Mouse (Mus musculus) mouse embryonic stem cell (cell line): Measurements from ENCODE around the gene Plcxd3.

ENCODE experiments used
- in situ Hi-C, 2 experiments: fragments of 300-500 bp; cut with MboI; formaldehyde crosslinking; loops; 1 replicate in 1 of 2; 3 replicates in 1 of 2; pipeline ENCODE4 v1.14.3; 2019 to 2020; ENCODE audit warnings: low sequenced_read_pairs in 2 of 2, low pct_unique_long_range_greater_than_20kb in 1 of 2, mixed read lengths in 1 of 2; ENCODE audit not compliant: unreplicated experiment in 1 of 2

Gene Plcxd3

DNA sequence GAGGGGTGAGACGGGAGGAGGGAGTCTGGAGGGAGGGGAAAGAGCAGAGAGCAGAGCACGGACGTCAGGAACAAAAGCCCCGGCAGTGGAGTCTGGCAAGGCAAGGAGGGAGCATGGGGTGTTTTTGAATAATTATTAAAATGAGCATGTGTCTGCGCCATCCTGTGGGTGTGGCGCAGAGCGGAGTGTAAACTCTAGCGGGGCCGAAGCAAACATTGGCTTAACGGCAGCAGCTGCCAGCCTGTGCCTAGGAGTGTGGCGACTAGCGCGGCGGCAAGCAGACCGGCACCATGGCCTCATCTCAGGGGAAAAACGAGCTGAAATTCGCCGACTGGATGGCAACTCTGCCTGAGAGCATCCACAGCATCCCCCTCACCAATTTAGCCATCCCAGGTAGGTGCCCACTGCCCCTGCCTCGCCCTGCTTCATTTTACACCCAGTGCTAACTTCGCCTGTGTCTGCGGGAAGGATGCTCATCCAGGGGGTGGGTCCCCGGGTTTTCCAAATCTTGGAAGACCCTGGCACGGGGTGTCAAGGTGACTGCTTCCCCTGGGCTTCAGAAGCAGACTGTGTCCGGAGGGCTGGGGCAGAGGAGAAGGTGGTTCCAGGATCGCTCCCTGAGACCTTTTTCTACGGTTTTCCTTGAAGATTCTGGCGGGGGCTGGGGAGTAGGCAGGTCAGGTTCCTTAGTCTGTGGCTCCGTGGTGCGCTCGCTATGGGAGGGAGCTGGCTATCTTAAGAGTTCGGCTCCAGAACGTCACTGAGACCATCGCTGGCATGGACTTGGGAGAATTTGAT is at the start of gene Plcxd3:
Gene Plcxd3 (plus strand): TSS at position 69 of the 798 bp plus-strand sequence.
- in situ Hi-C loops, result no loop called here

DNA sequence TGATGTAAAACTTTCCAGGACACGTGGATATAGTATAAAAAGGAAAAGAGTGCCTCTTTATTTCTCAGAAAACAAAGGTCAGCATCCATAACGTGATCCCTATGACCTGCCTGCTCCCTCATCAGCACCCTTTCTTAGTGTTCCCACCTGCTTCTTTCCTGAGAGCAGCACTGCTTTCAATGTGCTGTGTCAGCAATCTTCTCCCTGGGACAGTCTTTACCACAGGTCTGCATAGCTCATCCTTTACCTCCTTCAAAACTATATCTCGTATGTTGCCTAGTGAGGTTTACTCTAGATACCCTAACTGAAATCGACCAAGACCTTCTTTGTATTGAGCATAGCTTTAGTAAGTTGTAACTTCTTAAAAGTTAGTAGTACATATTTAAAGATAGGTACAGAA is 43.4 kb upstream of the Plcxd3 start:
- in situ Hi-C loops, result no loop called here

DNA sequence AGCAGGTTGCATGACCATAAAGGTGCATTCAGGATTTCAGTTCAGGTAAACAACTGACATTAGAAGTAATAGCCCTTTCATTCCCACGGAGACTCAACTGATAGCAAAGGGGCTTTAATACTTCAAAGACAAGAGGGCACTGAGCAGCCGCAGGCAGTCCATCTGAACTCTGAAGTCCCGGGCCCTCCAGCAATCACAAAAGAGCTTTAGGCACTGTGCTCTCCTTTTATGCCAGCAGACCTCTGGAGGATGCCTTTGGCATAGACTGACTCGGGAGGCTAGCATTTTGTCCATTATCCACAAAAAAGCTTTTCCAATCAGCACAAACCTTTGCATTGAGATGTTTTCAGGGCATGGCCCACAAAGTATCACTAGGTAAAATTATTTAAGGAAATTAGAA is 33.7 kb upstream of the Plcxd3 start:
- in situ Hi-C loops, result no loop called here

DNA sequence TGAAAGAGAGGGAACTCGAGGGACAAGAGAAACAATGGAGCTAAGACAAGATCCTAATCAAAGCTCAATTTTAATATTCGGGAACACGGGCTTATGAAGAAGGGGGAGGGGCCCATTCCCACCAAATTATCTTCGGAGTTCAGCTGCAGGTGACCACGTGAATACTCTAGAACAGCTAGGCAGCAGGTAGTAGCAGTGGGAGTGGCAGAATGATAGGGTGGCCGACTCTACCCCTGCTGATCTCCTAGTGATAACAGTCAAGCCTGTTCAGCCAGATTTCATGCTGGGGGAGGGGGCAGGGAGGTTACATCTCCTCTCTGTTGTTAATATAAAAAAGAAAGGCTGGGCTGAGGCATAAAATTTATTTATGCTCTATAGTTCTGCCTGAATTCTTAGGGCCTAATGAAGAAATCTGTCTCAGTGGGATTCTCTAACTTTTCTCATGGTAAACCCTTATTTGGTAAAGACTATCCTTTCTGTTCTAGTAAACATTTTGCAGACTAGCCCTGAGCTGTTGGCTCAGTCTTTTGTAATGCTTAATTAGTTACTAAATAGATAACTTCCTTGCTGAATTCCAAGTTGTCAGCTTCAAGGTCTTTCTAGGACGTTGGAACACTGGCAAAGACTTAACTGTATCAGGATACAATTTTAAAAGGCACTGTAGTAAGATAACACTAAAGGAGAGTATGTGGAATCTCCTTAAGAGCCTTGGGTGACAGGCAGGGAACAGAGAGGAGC is 26.3 kb upstream of the Plcxd3 start:
- in situ Hi-C loops, result no loop called here

DNA sequence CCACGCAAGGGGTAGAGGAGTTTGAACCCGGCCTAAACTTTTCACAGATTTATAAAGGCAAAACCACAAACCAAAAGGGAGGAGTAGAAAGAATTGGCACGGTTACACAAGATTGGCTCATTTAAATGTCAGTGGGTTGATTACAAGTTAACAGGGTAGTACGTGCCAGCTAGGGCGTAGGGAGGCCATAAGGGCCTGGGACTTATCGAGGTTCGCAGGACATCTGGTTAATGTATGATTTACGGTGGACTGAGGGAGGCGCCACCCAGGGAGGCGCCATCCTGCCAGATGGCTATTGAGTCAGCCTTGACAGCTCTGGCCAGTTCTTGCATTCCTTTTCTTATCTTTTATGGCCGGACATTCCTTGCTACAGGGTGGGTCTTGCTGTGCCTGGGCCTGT is 18.9 kb upstream of the Plcxd3 start:
- in situ Hi-C loops, result no loop called here

DNA sequence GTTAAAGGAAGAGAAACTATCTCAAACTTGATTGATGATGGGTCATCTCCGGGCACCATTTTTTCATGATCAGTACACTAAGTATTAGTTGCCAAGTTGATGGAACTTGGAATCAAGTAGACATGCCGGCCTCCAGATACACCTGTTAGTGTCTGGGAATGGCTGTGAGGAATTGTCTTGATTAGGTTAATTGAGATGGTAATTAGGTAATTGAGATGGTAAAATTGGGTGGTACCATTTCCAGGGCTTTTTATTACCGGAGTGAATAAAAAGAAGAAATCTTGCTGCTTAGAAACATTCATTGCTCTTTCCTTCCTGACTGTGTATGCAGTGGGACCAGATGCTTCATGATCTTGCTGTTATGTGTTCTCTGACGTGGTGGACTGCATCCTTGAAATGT is 17.6 kb upstream of the Plcxd3 start:
- in situ Hi-C loops, result no loop called here

DNA sequence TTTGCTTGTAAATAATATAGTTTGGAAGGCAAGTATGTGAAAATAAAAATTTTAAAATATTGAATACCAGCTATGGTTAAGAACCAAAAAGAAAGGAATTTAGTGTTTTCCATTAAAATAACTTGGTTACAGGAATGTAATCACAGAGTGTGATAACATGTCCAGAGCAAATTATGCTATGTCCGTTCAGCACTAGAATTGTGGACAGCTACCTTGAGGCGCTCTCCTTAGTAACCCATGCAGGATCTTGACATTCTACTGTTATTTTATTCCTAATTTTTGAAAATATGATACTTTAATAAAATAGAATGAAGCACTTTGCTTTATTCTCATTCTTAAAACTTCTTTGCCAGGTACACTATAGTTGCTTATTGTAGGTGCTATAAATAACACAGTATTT is 7.5 kb upstream of the Plcxd3 start:
- in situ Hi-C loops, result no loop called here

DNA sequence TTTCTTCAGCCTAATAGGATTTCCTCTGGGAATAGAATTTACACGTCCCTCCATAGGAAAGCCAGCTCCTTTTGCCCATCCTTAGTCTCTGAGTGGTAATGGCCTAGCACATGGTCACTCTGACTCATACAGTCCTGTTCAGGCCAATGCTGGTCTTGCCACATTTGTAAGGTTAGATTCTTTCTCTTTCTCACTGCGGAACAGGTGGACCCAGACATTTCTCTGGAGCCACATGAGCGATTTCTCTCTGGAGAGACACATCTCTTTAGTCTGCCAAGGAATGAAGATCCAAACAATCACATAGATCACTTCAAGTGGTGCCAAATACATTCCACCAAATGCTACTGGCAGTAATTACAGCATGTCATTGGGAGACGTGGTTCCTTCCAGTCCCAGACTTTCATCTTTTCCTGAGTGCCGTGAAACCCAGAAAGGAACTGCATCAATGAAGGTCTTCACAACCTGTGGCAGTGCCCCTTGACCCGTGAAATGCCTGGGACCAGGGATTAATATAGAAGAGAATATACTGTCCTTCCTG is 769 bp upstream of the Plcxd3 start:
- in situ Hi-C loops, result no loop called here

DNA sequence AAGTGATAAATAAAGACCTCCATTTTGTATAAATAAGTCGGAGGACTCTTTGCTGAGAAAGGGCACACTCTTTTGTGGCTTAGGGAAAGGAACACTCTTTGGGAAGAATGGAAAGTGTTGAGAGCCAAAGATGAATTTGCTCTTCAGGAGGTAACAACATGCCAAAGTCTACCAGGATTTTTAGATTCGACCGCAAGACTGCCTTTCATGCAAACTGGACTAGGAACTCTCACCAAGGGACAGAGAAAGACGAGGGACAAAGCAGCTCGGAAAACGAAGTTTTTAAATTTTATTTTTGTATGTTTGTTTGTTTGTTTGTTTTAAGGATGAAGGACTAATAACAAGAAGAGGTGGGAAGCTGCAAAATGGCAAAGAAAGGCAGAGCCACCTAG is 264 bp upstream of the Plcxd3 start:
- in situ Hi-C loops, result no loop called here

DNA sequence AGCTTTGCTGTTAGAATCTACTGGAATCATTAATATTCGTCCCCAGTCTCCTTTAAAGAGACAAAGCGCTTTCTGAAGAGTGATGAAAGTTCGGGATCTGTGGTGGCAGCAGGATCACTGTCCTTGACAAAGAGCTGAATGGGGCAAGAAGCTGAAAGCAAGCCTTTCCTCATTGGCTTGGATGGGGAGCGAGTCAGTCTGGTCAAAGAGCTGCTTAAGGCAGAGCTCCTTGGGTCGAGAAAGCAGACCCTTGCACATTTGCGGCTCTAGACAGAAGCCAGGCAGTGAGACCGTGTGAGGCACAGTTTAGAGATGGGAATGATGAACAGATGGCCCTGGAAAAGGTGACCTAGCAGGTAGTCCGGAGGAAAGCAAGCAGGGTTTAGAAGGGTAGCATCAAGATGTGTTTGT is 935 bp downstream of the Plcxd3 start:
- in situ Hi-C loops, result no loop called here

DNA sequence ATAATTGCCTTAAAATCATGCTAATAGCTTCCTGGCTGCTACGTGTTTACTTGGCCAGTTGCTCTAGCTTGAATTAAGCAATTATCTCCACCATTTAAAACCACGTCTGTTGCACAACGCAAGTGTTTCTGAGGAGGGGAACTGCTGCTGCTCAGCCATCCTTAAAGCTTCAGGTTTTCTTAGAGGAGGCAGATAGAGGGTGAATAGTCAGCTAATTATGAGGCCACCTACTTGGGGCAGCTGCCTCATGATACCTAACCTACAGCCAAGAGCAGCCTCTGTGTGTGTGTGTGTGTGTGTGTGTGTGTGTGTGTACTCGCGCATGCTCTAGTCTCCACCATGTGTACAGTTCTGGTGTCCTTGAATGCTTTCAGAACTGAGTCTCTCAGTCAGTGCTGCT is 3.5 kb downstream of the Plcxd3 start:
- in situ Hi-C loops, result no loop called here

DNA sequence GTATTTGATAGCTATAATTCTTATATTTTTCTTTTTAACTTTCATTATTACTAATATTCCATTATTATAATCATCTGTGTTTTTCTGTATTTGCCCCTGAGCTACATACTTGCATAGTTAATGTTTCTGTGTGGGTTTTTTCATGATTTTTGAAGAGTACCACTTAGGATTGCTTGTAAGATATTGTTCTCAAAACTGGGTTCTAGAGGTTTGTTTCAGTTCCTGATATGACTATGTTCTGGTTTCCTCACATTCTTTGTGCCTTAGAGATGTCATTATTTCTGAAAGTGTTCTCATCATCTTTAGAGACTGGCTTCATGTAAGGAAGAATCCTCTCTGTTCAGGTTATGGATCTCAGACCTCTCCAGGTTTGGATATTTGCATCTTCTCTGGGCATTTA is 12.5 kb downstream of the Plcxd3 start:
- in situ Hi-C loops, result no loop called here

DNA sequence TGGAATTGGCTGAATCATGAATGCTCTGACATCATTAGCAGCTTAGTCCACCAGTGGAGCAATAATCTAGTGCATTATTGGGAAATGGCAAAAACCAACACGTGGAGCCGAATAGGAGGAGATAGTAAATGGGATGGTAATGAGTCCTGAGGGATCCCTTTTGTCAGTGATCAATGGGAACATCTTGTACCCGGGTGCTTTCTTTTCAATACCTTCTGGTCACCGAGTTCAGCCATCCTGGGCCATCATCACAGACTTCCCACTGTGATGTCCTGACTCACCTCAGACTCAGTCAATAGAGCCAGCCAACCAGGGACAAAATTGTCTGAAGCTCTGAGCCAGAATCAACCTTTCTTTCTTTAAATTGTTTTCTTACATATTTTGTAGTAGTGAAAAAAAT is 24.8 kb downstream of the Plcxd3 start:
- in situ Hi-C loops, result no loop called here

DNA sequence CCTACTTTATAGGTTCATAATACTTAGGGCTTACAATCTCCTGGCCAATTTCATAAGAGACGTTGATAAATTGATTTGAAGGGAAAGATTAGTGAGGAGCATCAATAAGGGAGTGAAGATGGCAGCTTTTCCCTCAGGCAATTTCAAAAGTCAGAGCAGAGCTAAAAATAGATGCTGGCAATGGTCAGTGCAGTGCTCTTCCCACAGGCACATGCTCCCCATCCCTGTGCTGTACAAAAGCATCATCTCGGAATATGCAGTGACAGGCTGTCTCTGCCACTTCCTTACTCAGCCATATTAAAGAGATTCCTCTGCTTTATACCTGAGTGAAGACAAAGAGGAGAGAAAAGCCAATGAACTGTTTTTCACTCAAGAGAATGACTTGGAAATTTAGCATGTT is 36.0 kb downstream of the Plcxd3 start:
- in situ Hi-C loops, result no loop called here

DNA sequence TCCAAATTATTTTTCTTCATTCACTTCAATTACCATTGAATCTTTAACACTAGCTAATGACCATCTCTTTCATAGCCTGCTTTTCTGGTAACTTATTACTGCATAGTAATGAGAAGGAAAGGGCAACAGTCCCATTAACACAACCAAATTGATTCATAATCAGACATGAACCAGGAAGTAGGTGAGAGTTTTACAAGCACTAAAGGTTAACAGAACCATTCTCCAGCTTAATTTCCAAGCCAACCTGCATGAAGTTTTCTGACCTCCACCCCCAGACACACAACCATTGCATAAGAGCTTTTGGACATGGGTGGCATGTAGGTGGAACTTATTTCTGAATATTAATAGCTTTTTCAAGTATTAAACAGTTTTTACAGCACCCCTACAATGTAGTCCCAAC is 64.8 kb downstream of the Plcxd3 start:
- in situ Hi-C loops, result no loop called here

DNA sequence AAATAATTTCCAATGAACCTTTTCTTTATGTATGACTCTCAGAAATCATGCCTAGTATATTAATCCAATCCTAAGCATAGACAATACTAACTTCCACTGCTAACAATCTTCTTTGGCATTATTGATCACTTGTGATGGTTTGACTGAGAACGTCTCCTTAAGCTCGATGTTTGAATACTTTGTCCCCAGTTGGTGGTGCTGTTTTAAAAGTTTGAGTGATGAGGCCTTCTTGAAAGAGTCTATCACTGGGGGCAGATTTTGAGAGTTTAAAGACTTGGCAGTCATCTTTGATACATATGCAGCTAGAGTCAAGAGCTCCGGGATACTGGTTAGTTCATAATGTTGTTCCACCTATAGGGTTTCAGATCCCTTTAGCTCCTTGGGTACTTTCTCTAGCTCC is 120.9 kb downstream of the Plcxd3 start:
- in situ Hi-C loops, result no loop called here

DNA sequence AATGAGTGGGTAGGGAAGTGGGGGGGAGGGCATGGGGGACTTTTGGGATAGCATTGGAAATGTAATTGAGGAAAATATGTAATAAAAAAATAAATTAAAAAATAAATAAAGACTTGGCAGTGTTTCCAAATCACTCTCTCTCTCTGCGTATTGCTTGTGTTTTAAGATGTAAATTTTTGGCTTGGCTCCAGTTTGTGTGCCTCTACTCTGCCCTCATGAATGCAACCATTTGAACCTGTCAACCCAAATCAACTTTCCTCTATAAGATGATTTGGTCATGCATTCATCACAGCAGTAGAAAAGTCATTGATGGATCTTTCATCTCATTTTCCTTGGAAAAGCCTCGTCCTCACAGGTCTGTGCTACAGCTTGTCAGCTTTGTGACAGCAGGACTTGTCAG is 121.7 kb downstream of the Plcxd3 start:
- in situ Hi-C loops, result no loop called here

DNA sequence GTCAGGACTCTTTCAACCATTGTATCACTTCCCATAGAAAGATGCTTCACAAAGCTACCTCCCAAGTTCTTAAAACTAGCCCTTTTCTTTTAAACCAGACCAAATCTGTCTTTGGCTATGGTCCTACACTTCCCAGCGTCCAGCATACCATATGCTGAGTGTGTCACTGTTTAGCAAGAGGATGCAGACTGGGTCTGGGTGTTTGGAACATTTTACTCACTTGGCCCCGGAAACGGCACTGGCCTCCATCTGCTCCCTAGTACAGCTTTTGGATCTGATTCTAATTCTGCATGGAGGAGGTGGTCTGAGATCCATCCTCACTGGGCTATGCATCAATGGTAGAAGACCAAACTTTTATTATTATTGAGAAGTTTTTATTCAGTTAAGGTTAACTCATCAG is 122.7 kb downstream of the Plcxd3 start:
- in situ Hi-C loops, result no loop called here

DNA sequence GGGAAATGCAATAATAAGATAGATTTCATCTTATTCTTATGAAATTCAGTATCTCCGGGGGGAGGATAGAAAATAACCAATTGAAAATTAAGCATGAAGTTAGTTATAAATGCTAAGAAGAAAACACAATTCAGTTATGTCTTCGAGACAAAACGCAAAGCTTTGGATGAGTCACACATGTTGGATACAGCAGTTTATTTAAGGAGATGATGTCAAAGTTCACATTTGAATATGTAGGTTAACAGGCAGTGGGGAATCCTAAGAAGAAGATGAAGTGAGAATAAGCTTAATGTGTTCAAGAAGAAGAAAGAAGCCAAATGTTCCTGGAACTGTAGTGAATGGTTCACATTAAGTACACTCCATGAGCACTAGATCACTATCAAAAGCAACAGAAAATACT is 128.1 kb downstream of the Plcxd3 start:
- in situ Hi-C loops, result no loop called here

DNA sequence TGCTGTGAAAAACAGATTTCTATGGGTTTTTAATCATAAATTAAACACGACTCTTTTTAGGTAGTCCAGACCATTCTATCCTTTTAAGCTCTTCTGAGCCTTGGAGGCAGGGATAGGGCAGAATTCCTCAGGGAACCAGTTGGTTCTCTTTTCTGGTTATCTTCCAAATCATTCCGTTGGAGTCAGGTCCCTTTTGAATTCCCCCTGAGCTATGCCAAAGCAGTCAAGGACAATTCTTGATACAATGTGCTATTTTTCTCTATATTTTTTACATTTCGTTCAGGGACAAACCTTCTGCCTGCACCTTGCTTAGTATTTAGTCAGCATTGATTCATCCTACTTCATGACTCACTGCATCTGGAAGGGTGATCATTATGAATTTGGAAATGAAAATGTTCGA is 128.5 kb downstream of the Plcxd3 start:
- in situ Hi-C loops, result no loop called here
